Mouse (Mus musculus) layer of hippocampus, postnatal 36 days (tissue): ENCODE results near the gene Ykt6. TPM values are rescaled to one million over a fixed set of nuclear protein-coding genes. Genes with fewer than 3 reads are reported as not detected.

Source experiments
- total RNA-seq, 2 experiments: library from RNA; stranded (reverse); gene quantifications; 2 replicates each; pipeline ENCODE4 v1.2.3; 2021

Ykt6 gene
- total RNA-seq, 2 experiments from 2014 or later, result 68.2 to 73.2 TPM

Other genes starting within 250 kb of the Ykt6 start
- 10 to 100 TPM; 67.6 to 72.2 TPM for gene Mrps24, start 240.0 kb upstream of the Ykt6 start, total RNA-seq
- 10 to 100 TPM; 63.9 to 73.3 TPM for gene Urgcp, start 193.3 kb upstream of the Ykt6 start, total RNA-seq
- 10 to 100 TPM; 76.8 to 78.0 TPM for gene Dbnl, start 167.2 kb upstream of the Ykt6 start, total RNA-seq
- gene Pgam2, start 152.0 kb upstream of the Ykt6 start, total RNA-seq, result 10 to 100 TPM; 14.4 to 14.8 TPM
- 10 to 100 TPM; 12.1 to 14.0 TPM for gene Polm, start 117.7 kb upstream of the Ykt6 start, total RNA-seq
- 1 to 10 TPM; 4.8 to 8.3 TPM for gene Aebp1, start 93.7 kb upstream of the Ykt6 start, total RNA-seq
- 10 to 100 TPM; 23.5 to 25.2 TPM for gene Pold2, start 77.4 kb upstream of the Ykt6 start, total RNA-seq
- gene Myl7, start 56.9 kb upstream of the Ykt6 start, total RNA-seq, result not detected
- 1 to 10 TPM; 2.4 to 3.7 TPM for gene Gck, start 5.6 kb upstream of the Ykt6 start, total RNA-seq
- gene Camk2b, start 110.7 kb downstream of the Ykt6 start, total RNA-seq, result 1,000 to 10,000 TPM; 1,105 to 1,153 TPM
- under 1 TPM in 1 of 2 experiments, not detected in 1; 0.50 TPM for gene A730071L15Rik, start 244.3 kb downstream of the Ykt6 start, total RNA-seq
- gene Nudcd3, start 244.7 kb downstream of the Ykt6 start, total RNA-seq, result 100 to 1,000 TPM; 108 to 114 TPM